Mouse (Mus musculus) lung, adult 2 months (tissue): ENCODE results near the gene Arfgef2.

Experiments used
- CTCF ChIP-seq: fragments of 200-500 bp; IDR thresholded peaks from 2 replicates; pipeline ENCODE4 v1.5.1; 2011; ENCODE audit warnings: mild to moderate bottlenecking, low read length, control low read depth; ENCODE audit not compliant: insufficient read depth
- POLR2A ChIP-seq: fragments of 200-500 bp; IDR thresholded peaks from 2 replicates; pipeline ENCODE4 v1.6.1; 2011; ENCODE audit warnings: low read depth, mild to moderate bottlenecking, control low read depth, low read length, borderline replicate concordance; ENCODE audit errors: extremely low read depth

DNA sequence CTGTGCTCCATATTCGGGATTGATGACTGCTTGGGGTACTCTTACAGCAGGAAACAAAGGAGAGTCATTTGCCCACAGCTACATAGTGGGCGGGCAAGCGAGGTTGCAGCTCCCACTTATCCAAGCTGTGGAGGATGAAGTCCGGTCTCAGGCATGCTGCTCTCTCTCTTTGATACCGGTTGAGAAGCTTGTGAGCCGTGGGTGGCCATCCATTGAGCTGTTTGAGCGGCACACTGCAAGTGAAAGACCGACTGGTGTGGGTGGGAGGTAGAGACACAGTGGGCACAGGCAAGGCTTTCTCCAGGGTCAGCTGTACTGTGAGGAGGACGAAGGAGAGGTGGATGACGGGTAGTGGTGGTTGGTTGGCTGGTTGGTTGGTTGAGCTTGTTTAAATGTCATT, 5.4 kb downstream of the Arfgef2 start:
- TF ChIP-seq CTCF (no peak), POLR2A (no peak)
